Mouse (Mus musculus): ENCODE data around the gene Aox3. TPM values are rescaled to one million over a fixed set of nuclear protein-coding genes. Genes with fewer than 3 reads are reported as not detected.

Gene Aox3
- polyA plus RNA-seq, 1 experiment from 2014 or later: 0.09 TPM

Other genes with a start within 250 kb of the Aox3 start
- 20.9 and 22.4 TPM in 2 replicates for gene Sgo2a, start 117.2 kb upstream of the Aox3 start, polyA plus RNA-seq (2016; fragmentation: Nextera tagmentation; extraction: Ambion mirVana)
- 17.3 and 18.0 TPM in 2 replicates for gene Kctd18, start 94.2 kb upstream of the Aox3 start, polyA plus RNA-seq (2016; fragmentation: Nextera tagmentation; extraction: Ambion mirVana)
- 0.09 and 0.11 TPM in 2 replicates for gene Aox1, start 83.2 kb upstream of the Aox3 start, polyA plus RNA-seq (2016; fragmentation: Nextera tagmentation; extraction: Ambion mirVana)
- gene Aox4, start 97.3 kb downstream of the Aox3 start, polyA plus RNA-seq (2016; fragmentation: Nextera tagmentation; extraction: Ambion mirVana): 0.12 TPM in 1 of 2 replicates, not detected in the other
- 0.03 and 0.04 TPM in 2 replicates for gene Aox2, start 165.2 kb downstream of the Aox3 start, polyA plus RNA-seq (2016; fragmentation: Nextera tagmentation; extraction: Ambion mirVana)